ENCODE assay signal across 24 mouse cellular contexts in the genomic region with DNA sequence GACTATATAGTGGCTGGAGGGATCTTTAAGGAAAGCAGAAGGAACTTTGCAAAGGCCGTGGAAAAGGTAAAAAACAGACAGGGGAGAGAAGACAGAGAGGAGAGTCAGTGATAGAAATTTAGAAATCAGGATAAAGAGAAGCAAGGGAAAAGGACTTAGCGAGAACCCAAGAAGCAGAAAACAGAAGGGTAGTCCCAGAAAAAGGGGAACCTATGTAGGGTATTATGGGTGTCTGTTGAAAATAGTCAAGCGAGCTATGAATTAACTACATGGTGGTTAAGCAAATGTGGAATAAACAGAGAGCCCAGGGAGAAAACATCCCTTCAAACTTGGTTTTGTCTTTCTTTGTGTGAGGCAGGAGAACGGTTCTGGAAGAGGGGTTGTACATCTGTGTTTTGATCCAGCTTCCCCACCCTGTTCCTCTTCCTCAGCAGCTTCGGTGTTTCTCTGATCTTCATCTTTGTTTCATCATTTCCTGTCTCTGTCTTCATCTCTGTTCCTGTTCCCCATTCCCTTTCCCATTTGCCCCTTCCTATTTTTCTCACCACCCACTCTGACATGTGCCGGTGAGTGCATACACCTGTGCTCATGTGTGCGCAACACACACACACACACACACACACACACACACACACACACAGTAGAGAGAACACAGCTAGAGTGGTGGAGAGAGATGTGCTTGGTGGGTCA. TPM values are rescaled to one million over a fixed set of nuclear protein-coding genes. Genes with fewer than 3 reads are reported as not detected.
"Had no signal": no experiment of that assay in that cellular context is flagged by ENCODE, and none has a peak within 500 bp of the region (broad histone marks: within the 10 kb centered on the region; RNA-seq: fewer than 3 reads in every experiment).

No protein-coding gene starts in this region.

- H3K4me3 ChIP-seq: layer of hippocampus, adult 2 months; left cerebral cortex, adult 2 months; lung, embryonic 15.5 days; midbrain, embryonic 12.5 days; midbrain, embryonic 15.5 days; neural tube, embryonic 13.5 days had no signal

- H3K9ac ChIP-seq: liver, embryonic 14.5 days; lung, embryonic 15.5 days; midbrain, embryonic 12.5 days; midbrain, embryonic 15.5 days; neural tube, embryonic 13.5 days had no signal

- H3K4me1 ChIP-seq: lung, embryonic 15.5 days; midbrain, embryonic 12.5 days; midbrain, embryonic 15.5 days; neural tube, embryonic 13.5 days had no signal

- H3K9me3 ChIP-seq: lung, embryonic 15.5 days; midbrain, embryonic 12.5 days; midbrain, embryonic 15.5 days; neural tube, embryonic 13.5 days had no signal

- H3K4me2 ChIP-seq: liver, embryonic 11.5 days; lung, embryonic 15.5 days; midbrain, embryonic 12.5 days; midbrain, embryonic 15.5 days; neural tube, embryonic 13.5 days had no signal

- H3K27ac ChIP-seq: kidney, postnatal 0 days; layer of hippocampus, adult 2 months; left cerebral cortex, adult 2 months; liver, embryonic 14.5 days; lung, embryonic 15.5 days; midbrain, embryonic 12.5 days; midbrain, embryonic 15.5 days; neural tube, embryonic 13.5 days; stomach, postnatal 0 days had no signal

- H3K36me3 ChIP-seq: lung, embryonic 15.5 days; midbrain, embryonic 12.5 days; midbrain, embryonic 15.5 days; neural tube, embryonic 13.5 days had no signal

- ATAC-seq: midbrain, embryonic 15.5 days had no signal

- DNase-seq: kidney, adult 2 months; kidney, postnatal 25 days; layer of hippocampus, adult 9-11 months; layer of hippocampus, postnatal 36 days; lung, adult 18-20 months; lung, postnatal 10 days; lung, postnatal 36 days; thymus, adult 2 months; thymus, postnatal 14 days; thymus, postnatal 4 days had no signal

- H3K27me3 ChIP-seq: lung, embryonic 15.5 days; midbrain, embryonic 12.5 days; midbrain, embryonic 15.5 days; neural tube, embryonic 13.5 days had no signal

RNA-seq across cellular contexts. Expression of a gene that starts 44.3 kb away (rescaled TPM):
- total RNA-seq: layer of hippocampus, adult 2 months; layer of hippocampus, postnatal 36 days had no signal
- polyA plus RNA-seq: kidney, adult 2 months; kidney, embryonic 14.5 days; kidney, postnatal 0 days; limb, embryonic 11.5 days; liver, embryonic 11.5 days; liver, embryonic 14.5 days; midbrain, embryonic 12.5 days; midbrain, embryonic 15.5 days; small intestine, adult 2 months; stomach, embryonic 14.5 days had no signal
